Mouse (Mus musculus) R1 (cell line): Measurements from ENCODE around the gene Izumo4.

ENCODE experiments used
- DNase-seq: peaks from one replicate; pipeline ENCODE4 v3.0.0-alpha.2; 2018; ENCODE audit warnings: low read depth, low spot score

Gene Izumo4

GRCm38 (mm10) chr10:80727369-80728127 lies 25.6 kb downstream of the Izumo4 start:
- no peak for DNase-seq

- no peak for DNase-seq
Observed at GRCm38 (mm10) chr10:80732611-80733101, 30.7 kb downstream of the Izumo4 start.

GRCm38 (mm10) chr10:80736731-80737130 lies 34.7 kb downstream of the Izumo4 start:
- no peak for DNase-seq

DNA sequence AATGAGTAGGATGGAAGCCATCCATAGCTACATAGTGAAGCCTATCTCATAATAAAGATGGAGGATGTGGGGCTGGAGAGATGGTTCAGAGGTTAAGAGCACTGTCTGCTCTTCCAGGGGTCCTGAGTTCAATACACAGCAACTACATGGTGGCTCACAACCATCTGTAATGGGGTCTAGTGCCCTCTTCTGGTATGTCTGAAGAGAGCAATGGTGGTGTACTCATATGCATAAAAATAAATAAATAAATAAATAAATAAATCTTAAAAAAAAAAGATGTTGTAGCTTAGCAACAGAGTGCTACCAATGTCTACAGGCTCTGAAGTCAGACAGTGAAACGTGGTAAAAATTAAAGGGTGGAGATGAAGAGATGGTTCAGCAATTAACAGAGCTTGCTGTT lies 36.7 kb downstream of the Izumo4 start:
- DNase-seq: peak; percentile 48

DNA sequence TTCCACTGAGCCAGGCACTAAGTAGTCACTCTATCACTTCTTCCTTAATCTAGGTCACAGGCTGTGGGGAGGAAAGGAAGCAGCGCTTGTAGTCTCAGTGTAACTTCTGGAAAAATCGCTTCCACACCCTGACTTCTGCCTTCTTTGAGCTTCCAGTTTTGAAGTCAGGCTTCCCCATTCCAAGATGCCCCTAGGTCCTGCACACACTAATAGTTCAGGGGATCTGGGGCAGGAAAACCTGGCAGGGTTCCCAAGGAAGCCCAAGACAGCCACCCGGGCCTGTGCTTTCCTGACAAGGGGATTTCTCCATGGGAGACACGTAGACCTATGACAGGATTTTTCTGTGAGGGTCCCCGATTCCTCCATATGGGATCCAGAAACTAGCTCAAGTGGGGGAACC lies 39.2 kb downstream of the Izumo4 start:
- no peak for DNase-seq

GRCm38 (mm10) chr10:80741634-80742179 lies 39.7 kb downstream of the Izumo4 start:
- no peak for DNase-seq

- peak; percentile 100 for DNase-seq
Observed at GRCm38 (mm10) chr10:80742180-80742978, 40.4 kb downstream of the Izumo4 start, which contains the start of gene Ap3d1. Ap3d1 (minus strand) TSS chr10:80742264.

DNA sequence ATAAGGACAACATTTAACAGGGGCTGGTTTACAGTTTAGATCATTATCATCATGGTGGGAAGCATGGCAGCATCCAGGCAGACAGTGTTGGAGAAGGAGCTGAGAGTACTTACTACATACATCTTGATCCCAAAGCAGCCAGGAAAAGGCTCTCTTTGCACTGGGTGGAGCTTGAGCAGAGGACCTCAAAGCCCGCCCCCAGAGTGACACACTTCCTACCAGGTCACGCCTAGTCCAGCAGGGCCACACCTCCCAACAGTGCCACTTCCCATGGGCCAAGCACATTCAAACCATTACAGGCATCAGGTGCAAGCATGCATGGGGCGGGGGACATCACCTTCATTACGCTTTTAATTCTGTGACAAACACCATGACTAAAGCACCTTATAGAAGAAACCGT lies 42.3 kb downstream of the Izumo4 start:
- DNase-seq: peak; percentile 91

DNA sequence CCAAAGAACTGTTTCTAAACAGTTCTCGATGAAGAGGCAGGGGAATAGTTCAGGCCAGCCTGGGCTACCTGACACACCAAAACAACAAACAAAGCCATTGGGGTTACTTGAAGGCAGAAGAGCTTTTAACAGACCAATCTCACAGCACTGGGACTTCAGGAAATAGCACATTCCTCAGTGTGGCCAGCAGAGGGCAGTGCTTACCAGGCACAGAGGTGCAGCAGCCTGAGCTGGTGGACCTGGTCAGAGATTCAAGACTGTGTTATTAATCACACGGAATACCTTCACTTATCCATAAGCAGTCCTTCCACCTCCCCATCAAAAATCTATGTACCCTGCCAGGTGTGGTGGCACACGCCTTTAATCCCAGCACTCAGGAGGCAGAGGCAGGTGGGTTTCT lies 45.4 kb downstream of the Izumo4 start:
- peak; percentile 79 for DNase-seq

GRCm38 (mm10) chr10:80748609-80749008 lies 46.6 kb downstream of the Izumo4 start:
- peak; percentile 83 for DNase-seq

- DNase-seq: peak; percentile 71
Observed at GRCm38 (mm10) chr10:80751188-80751832, 49.3 kb downstream of the Izumo4 start.

GRCm38 (mm10) chr10:80752079-80752625 lies 50.2 kb downstream of the Izumo4 start:
- DNase-seq: peak; percentile 92

GRCm38 (mm10) chr10:80754594-80755290 lies 52.8 kb downstream of the Izumo4 start, which contains the start of gene Dot1l:
Dot1l (plus strand) TSS chr10:80755206.
- DNase-seq: peak; percentile 97
